Comparison of ENCODE assay signal across 8 mouse cellular contexts in genomic region chr14:102805936-102806923, GRCm38 (mm10).
DNase-seq lines count a peak whose midpoint lies in the region; ATAC-seq lines count a peak whose summit lies in the region.

No protein-coding gene starts in this region.

- H3K4me3 ChIP-seq in embryonic facial prominence, embryonic 13.5 days: no peak overlapping the region
- no peak overlapping the region for H3K4me3 ChIP-seq in intestine, embryonic 15.5 days (replicated peaks)
- H3K4me3 ChIP-seq in liver, embryonic 16.5 days (ENCODE audit: low read depth, low read length): peak overlapping the region; percentile 7; the same call in 1 of the 2 replicates

- WGBS in embryonic facial prominence, embryonic 13.5 days: 39% methylated on average over 21 of the region's 21 CpGs
- 52% methylated on average over 21 of the region's 21 CpGs for WGBS in intestine, embryonic 15.5 days
- WGBS in liver, embryonic 16.5 days (ENCODE audit: insufficient replicate concordance): 13% methylated on average over 21 of the region's 21 CpGs

- no peaks in the 10 kb centered on the region for H3K9me3 ChIP-seq in embryonic facial prominence, embryonic 13.5 days
- no peaks in the 10 kb centered on the region for H3K9me3 ChIP-seq in intestine, embryonic 15.5 days
- H3K9me3 ChIP-seq in liver, embryonic 16.5 days (replicated peaks; ENCODE audit: control insufficient read depth, low read length): no peaks in the 10 kb centered on the region

- H3K36me3 ChIP-seq in embryonic facial prominence, embryonic 13.5 days: no peaks in the 10 kb centered on the region
- H3K36me3 ChIP-seq in intestine, embryonic 15.5 days: no peaks in the 10 kb centered on the region
- H3K36me3 ChIP-seq in liver, embryonic 16.5 days (ENCODE audit: control insufficient read depth, insufficient read depth): no peaks in the 10 kb centered on the region

- H3K4me2 ChIP-seq in embryonic facial prominence, embryonic 13.5 days: peak overlapping the region; percentile 40
- H3K4me2 ChIP-seq in intestine, embryonic 15.5 days (replicated peaks): 0 out of 2 replicates have a peak overlapping the region, but pooled peaks have one; percentile 17
- peak overlapping the region; percentile 44 for H3K4me2 ChIP-seq in liver, embryonic 16.5 days (ENCODE audit: low read depth, low read length)

- H3K9ac ChIP-seq in embryonic facial prominence, embryonic 13.5 days: no peak overlapping the region
- no peak overlapping the region for H3K9ac ChIP-seq in intestine, embryonic 15.5 days
- H3K9ac ChIP-seq in liver, embryonic 16.5 days (ENCODE audit: low read depth, low read length): no peak overlapping the region

- peaks cover 20% of the 10 kb centered on the region for H3K4me1 ChIP-seq in embryonic facial prominence, embryonic 13.5 days
- H3K4me1 ChIP-seq in intestine, embryonic 15.5 days (replicated peaks): 0 out of 2 replicates have a peak, but pooled peaks cover 2% of the 10 kb centered on the region
- no peaks in the 10 kb centered on the region for H3K4me1 ChIP-seq in liver, embryonic 16.5 days (ENCODE audit: control insufficient read depth, low read depth, low read length)

- H3K27ac ChIP-seq in embryonic facial prominence, embryonic 13.5 days: peak overlapping the region; percentile 49
- peak overlapping the region; percentile 58 for H3K27ac ChIP-seq in intestine, embryonic 15.5 days
- peak overlapping the region; percentile 67 for H3K27ac ChIP-seq in liver, embryonic 16.5 days (ENCODE audit: low read length)

- ATAC-seq in embryonic facial prominence, embryonic 13.5 days (ENCODE audit: insufficient number of reproducible peaks, insufficient read depth, low FRiP score, low TSS enrichment, low read depth): 0 out of 2 replicates have a peak, but pooled peaks have one; percentile 20
- ATAC-seq in intestine, embryonic 15.5 days: no peak
- peak; percentile 80 for ATAC-seq in liver, embryonic 16.5 days (ENCODE audit: low read depth)

- intact Hi-C loops in left cerebral cortex, postnatal 14 days (cut with DNase I): no loop called here

- no peaks in the 10 kb centered on the region for H3K27me3 ChIP-seq in embryonic facial prominence, embryonic 13.5 days
- no peaks in the 10 kb centered on the region for H3K27me3 ChIP-seq in intestine, embryonic 15.5 days (replicated peaks)
- no peaks in the 10 kb centered on the region for H3K27me3 ChIP-seq in liver, embryonic 16.5 days (ENCODE audit: control insufficient read depth, insufficient read depth, low read depth, low read length)

- peak; percentile 30 to 46 for DNase-seq in left cerebral cortex, postnatal 14 days (ENCODE audit: low spot score in 2 of 2)
- no peak for DNase-seq in left cerebral cortex, adult 8-10 months (ENCODE audit: low spot score in 2 of 2)
- DNase-seq in T-cell, adult 2 months (ENCODE audit: low spot score): peak; percentile 30
- peak; percentile 11 to 31 for DNase-seq in spleen, postnatal 14 days (ENCODE audit: low spot score in 2 of 2)
- DNase-seq in gastrocnemius, adult 8-10 months (ENCODE audit: low spot score in 2 of 2): no peak

Comparison
In these comparisons a context has a peak if more than half of its experiments do, and no peak if none do; other contexts are left out.
1. DNase-seq: peak in left cerebral cortex, postnatal 14 days (2 of 2), T-cell, adult 2 months (single experiment) and spleen, postnatal 14 days (2 of 2); none in left cerebral cortex, adult 8-10 months (0 of 2) and gastrocnemius, adult 8-10 months (0 of 2).
2. Peak in every context shown above with its lines, with median percentiles within 50 percentile points of each other: H3K27ac ChIP-seq and H3K4me2 ChIP-seq.